Mouse (Mus musculus): ENCODE results near the gene Olfr1513.
"Not testable (repeated sequence)": the region's sequence is repeated elsewhere in the genome, so short reads cannot be mapped to it uniquely, and the experiment has no call there.

Olfr1513 gene

DNA sequence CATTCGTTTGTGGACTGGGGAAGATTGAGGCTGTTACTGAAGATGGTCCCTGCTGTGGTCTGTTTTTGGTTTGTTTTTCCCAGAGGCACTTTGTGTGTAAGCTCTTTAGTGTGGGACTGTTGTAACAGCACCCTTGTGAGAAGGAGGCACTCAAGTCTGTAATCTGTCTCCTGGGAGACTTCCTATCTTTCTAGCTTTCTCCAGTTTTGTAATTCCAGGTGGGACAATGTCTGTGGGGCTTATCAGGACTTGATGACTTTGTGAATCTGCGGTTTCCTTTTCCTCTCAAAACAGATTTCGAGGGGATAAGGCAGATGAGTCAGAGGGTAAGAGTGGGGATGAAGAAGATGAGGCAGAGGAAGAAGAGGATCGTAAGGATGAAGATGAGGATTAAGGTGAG lies at the start of gene Olfr1513:
Gene Olfr1513, minus strand, starts transcription at position 101 of the 400 bp plus-strand sequence.
- no peak for DNase-seq (ENCODE audit: low spot score in 2 of 2)

DNA sequence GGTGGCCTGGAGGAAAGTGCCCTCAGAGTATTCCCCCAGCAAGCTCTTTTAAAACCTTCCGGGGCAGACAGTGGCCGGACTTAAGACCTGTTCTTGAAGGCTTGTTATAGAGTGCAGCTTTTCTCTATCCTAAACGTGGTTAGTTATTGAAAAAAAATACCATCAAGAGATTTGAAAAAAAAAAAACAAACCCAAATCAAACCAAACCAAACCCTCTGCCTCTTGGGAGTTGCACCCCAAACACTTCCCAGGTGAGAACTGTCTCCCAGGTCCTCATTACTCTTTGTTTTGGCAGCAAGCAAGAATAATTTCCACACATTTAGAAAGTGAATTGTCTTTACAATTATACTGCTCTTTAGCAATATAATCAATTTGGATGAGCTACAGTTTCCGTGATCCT lies 41.1 kb upstream of the Olfr1513 start, which contains the start of gene Olfr1511:
Gene Olfr1511, minus strand, starts transcription at position 101 of the 400 bp plus-strand sequence.
- no peak for DNase-seq (ENCODE audit: low spot score in 2 of 2)

DNA sequence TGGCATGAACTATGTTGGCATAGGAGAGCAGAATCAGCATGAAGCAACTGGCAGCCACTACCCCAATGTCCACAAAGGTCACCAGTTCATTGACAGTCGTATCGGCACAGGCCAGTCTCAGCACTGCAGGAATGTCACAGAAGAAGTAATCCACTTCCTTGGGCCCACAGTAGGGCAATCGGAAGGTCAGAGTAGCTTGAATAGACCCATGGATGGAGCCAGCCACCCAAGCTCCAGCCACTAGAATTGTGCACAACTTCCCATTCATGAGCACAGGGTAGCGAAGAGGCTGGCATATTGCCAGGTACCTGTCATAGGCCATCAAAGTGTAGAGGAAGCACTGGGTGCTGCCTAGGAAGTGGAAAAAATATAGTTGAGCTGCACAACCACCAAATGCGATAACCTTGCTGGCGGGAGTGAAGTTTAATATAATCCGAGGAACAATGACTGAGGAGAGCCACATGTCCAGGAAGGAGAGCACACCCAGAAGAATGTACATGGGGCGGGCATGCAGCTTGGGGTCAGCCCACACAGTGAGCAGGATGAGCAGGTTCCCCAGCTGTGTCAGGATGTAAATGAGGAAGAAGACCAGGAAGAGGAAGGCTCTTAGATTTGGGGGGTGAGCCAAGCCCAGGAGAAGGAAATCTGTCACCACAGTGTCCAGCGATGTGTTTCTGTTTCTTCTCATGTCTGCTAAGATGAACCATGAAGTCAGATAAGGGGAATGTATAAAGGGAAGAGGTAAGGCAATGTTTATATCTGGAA lies 34.1 kb upstream of the Olfr1513 start:
- not testable (repeated sequence) for DNase-seq (ENCODE audit: low spot score in 2 of 2)

DNA sequence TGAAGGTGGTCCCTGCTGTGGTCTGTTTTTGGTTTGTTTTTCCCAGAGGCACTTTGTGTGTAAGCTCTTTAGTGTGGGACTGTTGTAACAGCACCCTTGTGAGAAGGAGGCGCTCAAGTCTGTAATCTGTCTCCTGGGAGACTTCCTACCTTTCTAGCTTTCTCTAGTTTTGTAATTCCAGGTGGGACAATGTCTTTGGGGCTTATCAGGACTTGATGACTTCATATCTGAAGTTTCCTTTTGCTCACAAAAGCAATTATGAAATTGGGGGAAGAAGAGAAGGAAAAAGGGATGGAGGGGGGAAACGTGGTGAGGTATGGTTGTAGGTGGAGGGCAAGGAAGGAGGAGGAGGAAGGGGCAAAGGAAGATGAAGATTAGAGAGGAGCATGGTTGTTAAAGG lies 22.9 kb upstream of the Olfr1513 start, which contains the start of gene Olfr1512:
Gene Olfr1512, minus strand, starts transcription at position 101 of the 400 bp plus-strand sequence.
- DNase-seq (ENCODE audit: low spot score in 2 of 2), result no peak

DNA sequence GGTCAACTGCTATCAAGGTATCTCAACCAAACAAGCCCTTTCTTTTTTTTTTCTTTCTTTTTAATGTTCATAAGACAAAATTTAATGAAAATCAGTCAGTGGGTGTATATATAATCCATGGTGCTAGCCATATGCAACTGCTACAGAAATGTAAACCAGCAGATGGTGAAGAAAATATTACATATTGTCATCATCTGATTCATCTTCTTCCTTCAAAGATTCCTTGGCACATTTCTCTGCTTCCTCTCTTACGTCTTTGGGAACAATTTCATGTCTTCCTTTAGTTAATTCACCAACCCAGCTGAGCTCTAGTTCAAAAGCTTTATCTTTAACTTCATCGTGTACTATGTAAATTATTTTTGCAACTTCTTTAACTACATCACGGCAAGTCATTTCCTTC lies 12.5 kb upstream of the Olfr1513 start:
- no peak for DNase-seq (ENCODE audit: low spot score in 2 of 2)

DNA sequence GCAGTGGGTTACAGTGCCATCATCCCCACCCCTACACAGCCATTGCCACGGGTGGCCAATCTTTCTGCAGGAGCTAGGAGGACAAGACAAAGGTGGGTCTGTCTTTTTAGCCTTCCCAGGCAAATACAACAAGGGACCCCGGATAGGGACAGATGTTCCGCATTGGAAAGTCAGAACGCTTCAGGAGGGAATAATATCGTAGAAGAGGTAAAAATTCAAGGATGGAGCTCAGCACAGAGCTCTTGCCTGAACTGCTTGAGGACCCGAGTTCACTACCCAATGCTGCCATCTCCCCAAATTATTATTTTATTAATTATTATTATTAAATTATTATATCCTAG lies 16.7 kb downstream of the Olfr1513 start:
- no peak for DNase-seq (ENCODE audit: low spot score in 2 of 2)

DNA sequence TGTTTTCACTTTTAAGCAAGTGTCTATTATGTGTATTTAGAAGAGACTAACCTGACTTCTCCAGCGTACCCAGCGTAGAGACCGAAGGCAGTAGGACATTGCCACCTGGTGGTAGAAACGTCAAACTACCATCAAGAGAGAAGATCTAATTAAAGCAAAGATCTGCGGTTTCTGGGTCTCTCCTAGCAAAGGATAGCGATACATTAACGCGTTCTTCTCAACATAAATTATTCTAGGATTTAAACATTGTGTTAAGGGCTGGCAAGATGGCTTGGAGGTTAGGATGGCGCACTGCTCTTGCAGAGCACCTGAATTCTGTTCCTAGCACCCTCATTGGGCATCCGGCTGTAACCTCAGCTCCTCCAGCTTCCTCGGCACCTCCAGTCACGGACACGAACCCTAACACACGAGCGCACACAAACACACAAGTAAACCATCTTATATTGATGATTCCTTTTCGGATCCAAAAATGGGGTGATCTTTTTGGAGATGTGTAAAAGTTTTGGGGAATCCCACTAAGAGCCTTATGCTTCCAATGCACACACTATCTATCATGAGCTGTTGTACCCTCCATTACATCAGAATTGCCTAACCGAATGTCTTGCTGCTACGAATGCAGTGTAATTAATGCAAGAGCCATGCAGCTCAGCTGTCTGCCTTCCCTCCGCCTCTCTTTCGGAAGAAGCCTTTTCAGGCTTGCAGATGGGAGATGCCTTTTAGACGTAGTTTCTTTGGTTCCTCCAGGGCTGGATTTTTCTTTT lies 17.3 kb downstream of the Olfr1513 start:
- DNase-seq (ENCODE audit: low spot score in 2 of 2), result peak; percentile 17 to 60

DNA sequence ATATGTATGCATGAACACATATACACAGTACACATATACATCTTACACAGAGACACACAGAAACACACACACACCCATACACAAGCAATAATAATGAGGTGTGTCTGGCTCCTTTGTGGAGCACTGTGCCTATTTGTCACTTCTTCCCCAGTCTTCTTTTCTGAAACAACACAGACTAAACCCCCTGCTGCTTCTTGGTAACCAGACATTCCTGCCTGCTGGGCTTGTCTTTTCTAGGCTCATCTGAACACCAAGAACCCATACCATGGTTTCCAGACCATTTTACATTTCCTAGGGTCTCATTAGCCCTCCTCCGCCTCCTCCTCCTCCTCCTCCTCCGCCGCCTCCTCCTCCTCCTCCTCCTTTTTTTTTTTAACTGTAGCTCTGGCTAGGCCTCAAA lies 24.0 kb downstream of the Olfr1513 start:
- no peak for DNase-seq (ENCODE audit: low spot score in 2 of 2)

DNA sequence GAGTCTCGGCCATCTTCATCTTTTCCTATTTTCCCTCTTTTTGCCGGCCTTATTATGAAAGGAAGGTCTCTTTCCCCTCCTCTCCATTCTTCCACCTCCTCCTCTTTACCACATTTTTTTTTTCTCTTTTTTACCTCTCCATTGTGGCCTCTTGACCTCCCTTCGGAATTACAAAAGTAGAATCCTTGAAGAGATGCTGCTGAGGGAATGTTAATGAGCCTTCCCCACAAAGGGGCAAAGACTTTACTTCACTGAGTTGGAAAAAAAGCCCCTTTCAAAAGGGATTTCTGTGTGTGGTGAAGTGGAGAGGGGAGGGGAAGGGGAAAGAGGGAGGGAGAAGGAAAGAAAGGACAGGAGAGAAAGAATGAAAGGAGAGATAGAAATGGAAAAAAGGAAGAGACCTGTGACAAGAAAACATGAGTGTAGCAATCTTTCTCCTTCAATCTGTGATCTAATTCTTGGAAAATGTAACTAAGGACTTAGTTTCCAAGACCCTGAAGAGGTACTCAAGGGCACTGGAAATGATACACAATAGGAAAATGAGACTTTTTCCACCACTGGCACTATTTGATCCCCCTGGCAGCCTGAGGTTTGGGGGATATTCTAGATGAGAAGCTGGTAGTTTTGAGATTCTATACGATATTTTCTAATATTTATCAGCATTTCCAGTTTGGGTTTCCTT lies 25.0 kb downstream of the Olfr1513 start:
- DNase-seq (ENCODE audit: low spot score in 2 of 2), result no peak

DNA sequence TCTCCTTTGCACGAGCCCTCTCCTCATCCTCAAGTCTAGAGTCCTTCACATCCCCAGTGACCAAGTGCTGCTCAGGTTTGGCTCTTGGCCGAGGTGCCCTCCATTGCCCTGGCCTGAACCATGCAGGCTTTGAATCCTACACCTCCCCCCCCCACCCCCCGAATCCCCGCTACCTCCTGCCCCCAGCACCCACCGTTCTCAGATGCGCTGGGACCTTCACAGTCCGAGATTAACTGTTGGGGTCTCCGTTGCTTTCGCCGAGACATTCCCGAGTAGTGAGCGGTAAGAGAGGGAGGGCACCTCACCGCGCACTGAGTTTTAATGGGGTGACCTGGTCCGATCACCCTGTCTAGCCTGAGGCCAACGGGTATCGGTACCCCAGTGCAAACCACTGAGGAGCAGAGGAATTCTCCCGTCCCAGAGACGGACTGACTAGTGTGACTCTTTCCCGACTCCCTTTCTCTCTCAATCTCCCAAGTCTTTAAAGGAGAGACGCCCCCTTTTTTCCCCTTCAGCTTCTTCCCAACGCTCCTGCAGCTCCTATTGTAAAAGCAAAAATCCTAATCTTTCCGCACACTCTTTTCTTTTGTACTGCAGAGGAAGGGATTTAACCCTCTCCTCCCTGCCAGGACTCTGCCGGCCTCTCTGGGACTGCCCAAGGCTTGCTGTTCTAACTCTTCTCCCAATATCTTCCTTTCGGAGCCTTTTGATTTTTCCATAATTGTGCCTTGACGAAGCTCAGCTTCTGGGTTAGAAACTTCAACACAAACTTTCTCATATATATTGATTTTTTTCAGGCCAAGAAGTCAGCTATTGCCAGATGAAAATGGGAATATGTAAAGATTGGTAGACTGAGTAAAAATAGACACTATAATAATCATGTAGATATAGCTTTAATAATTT lies 28.0 kb downstream of the Olfr1513 start, which contains the start of gene Sall2:
Gene Sall2, minus strand, starts transcription at position 853 of the 903 bp plus-strand sequence.
- DNase-seq (ENCODE audit: low spot score in 2 of 2), result no peak

DNA sequence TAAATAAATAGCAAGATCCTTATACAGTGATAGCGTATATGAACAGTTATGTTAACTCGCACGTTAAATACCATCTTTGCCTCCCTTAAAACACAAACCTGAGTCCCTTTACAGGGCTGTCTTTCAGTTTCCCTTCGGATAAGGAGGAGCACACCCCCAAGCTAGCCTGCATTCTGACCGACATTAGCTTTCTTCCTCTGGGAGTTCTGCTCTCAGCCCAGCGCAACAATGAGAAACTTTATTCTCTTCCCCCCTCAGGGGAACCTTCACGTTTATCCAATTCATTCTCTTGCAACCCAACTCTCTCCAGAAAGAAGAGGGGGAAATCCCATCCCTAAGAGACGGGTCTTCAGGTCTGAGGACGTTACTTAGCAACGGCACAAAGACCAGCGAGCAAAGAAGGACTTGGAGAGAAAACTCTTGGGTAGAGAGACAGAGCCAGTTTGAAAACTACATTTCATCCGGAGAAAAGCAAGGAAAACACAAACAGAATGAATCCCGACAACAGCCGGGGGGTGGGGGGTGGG lies 28.8 kb downstream of the Olfr1513 start:
- DNase-seq (ENCODE audit: low spot score in 2 of 2), result no peak

DNA sequence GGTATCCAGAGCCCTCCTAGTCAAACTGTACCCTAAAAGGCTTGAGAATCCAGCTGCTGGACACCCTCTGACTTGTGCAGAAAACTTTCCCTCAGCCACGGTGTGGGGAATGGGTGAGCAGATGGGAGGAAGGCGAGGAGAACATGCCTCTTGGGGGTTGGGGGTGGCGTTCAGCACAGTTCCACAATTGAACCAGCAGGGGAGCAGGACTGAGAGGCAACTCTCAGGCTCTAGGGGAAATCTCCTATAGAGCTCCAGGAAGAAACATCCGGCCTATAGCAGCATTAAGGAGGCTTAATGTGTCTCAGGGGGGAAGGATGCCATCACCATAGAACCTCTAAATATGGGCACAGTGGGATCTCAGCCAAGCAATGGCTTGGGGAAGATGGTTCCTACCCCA lies 30.3 kb downstream of the Olfr1513 start:
- DNase-seq (ENCODE audit: low spot score in 2 of 2), result no peak

DNA sequence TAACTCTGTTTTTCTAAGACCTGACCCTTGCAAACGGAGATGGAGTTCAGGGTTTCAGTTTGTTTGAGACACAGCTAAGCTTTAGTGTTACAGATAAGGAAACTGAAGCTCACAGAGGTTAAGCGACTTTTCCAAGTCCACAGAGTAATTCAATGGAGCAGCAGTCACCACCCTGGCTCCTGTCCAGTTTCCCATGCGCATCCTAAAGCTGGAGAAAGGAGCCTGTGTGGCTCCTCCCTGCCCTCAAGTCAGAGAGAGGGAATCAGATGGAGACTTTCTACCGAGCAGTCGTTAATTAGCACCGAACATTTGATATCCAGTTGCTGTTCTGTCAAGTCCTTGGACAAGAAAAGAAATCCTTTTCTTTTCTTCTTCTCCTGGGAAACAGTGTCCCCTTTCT lies 36.8 kb downstream of the Olfr1513 start:
- no peak for DNase-seq (ENCODE audit: low spot score in 2 of 2)

DNA sequence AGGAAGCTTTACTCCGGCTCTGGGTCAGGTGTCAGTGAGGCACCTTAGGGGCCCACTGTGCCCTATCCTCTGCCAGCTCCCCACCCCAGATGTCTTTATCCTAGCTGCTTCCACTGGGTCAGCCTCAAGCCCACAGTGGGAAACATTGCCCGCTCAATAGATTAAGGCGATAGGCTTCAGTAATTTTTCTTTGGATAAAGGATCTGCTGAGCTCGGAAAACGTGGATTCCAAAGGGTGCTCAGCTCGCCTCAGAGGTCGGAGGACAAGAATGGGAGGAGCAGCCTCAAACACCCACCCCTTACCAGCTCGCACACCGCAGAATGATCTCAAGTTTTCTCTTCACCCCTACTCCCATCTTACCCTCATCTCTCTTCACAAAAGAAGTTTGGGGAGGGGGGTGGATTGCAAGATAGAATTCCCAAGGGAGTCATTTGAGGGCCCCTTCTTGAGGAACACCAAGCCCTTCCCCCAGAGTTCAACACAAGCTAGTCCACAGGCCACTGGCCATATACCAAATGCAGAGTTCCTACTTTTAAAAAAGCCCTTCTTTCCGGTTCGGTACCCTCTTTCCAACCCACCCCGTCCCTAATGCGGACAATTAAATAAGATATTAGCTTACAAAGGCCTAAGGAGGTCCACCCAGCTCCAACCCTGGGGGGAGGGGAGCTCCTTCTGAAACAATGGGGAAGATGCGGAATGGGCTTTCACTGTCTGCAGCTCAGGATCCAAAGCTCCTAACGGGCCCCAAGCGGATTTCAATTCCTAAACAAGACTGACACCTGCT lies 39.6 kb downstream of the Olfr1513 start:
- DNase-seq (ENCODE audit: low spot score in 2 of 2), result no peak

DNA sequence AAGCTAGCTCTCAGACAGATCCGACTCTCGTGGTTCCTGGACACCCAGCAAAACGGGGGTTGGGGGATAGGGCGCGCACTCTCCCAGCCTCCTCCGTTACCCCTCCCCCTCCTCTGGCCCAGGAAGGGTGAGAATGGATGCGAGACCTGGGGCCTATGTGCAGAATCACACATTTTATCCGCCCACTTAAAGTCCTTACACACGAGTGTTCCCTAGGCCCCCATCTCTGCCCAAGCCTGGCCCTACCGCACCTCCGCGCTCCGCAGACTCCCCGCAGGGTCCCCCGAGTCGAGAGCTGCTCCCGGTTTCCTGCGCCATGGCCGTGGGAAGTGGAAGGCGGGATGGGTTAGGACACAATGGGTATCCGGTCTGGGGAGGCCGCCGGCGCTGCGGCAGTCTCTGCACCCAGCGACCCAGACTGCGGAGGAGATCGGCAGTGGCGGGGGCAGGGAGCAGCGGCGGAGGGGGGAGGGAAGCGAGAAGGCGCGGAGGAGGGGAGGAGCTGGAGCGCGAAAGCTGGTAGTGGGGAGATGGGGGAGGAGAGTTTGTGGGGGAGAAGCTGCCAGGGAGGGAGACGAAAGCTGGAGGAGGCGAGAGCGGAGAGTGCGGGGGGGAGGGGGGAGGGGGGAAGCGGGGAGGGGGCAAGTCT lies 40.3 kb downstream of the Olfr1513 start:
- peak in 1 of 2 experiments; percentile 52 for DNase-seq (ENCODE audit: low spot score in 2 of 2)

DNA sequence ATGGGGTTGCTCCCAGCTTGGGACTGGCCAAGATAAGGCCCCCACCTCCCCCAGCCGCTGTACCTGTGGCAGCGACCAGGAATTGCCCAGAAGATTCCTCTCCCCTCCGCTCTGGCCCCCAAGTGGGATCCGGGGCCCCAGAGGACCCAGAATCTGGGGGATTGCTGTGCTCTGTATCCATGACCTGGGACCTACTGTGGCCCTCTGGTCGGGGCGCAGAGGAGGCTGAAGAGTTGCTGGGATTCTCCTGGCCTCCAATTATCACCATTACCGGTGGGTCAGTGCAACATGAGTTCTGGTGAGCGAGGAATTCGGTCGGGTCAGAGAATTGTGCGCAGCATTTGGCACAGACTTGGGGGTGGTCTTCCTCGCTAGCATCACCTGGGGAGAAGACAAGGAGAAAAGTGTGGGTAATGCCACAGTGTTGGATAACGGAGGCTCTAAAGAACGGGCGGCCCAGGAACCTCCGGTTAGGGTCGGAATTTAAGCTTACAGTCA lies 40.9 kb downstream of the Olfr1513 start:
- no peak for DNase-seq (ENCODE audit: low spot score in 2 of 2)

DNA sequence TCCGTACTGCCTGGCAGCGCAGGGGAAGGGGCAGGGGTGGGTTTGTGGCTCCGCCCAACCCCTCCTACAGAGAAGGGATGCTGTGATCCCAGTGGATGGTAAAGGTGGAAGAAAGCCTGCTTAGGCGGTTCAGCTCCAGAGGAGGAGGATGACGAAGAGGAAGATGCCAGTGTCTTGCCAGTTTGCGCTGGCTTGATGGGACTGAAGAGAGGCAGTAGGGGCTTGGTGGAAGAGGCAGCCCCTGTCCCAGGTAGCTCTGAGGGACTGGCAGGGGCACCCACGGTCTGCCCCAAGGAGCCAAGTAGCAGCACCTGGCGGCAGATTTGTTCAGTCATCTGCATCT lies 41.4 kb downstream of the Olfr1513 start:
- DNase-seq (ENCODE audit: low spot score in 2 of 2), result no peak

DNA sequence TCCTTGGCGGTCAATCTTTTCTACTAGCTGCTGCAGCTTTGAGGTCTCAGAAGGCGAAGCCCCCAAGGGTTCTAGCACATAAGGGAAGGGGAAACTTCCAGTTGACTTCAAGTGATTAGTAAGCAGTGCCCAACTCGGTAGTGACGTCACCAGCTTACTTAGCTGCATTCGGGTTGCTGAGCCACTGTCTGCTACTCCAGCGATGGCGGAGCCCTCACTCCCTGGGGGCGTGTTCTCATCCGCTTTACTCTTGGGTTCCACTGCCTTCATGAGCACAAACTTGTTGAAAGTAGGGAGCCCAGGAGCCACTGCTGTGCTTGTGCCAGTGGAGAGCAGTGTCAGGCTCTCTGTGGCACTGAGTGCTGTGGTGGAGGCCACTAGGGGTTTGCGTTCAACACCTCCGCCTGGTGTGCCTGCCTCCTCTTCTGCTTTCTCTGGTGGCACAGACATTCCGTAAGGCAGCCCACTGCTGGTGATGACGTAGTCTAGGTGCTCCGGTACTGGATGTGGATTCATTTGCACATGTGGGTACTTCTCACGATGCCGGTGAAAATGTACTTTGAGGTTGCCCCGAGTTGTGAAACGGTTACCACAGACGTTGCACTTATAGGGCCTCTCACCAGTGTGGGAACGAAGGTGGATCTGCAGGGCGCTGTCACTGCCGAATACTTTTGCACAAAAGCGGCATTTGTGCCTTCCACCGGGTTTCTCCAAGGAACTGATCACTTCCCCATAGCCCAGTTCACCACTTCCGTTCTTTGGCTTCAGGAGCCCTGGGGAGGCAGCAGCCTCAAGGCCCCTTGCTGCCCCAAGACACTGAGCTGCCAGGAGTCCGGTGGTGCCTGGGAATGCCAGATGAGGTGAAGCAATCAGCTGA lies 42.0 kb downstream of the Olfr1513 start:
- no peak for DNase-seq (ENCODE audit: low spot score in 2 of 2)

DNA sequence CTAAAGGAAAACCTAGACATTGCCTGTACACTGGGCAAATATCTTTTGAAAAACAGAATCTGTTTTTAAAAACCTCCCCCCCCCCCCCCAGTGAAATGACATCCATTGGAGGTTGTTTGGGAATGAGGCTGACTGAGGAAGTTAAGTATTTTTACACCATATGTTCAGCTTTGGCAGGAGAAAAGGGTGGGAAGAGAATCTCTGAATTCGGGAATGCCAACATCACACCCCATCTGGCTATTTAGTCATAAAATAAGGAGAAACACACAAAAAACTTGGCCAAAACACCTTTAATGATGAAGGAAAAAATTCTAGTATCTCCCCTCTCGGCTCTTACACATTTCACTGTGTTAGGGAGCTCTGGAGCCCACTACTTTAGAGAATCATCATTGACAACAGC lies 45.3 kb downstream of the Olfr1513 start:
- DNase-seq (ENCODE audit: low spot score in 2 of 2), result no peak

Data from frontal cortex, postnatal 25 days (tissue).